Mouse (Mus musculus) thymus, postnatal 4 days (tissue): ENCODE data around the gene Tcf20.

Experiments used
- DNase-seq: peaks from one replicate; pipeline ENCODE4 v3.0.0; 2021

The Tcf20 gene

GRCm38 (mm10) chr15:82992079-82992783, 4.6 kb upstream of the Tcf20 start:
- DNase-seq, result no peak

GRCm38 (mm10) chr15:82989190-82989704, 1.6 kb upstream of the Tcf20 start:
- DNase-seq, result no peak

GRCm38 (mm10) chr15:82987014-82987731, 499 bp downstream of the Tcf20 start:
- peak; percentile 60 for DNase-seq

- DNase-seq, result no peak
These were observed 3.1 kb downstream of the Tcf20 start for GRCm38 (mm10) chr15:82984574-82984973.

- DNase-seq, result no peak
These were observed 3.6 kb downstream of the Tcf20 start for GRCm38 (mm10) chr15:82984097-82984496.

GRCm38 (mm10) chr15:82983416-82984026, 4.2 kb downstream of the Tcf20 start:
- DNase-seq, result no peak

- DNase-seq, result no peak
These were observed 4.8 kb downstream of the Tcf20 start for GRCm38 (mm10) chr15:82982724-82983415.

GRCm38 (mm10) chr15:82981676-82982520, 5.8 kb downstream of the Tcf20 start:
- DNase-seq, result no peak

- no peak for DNase-seq
These were observed 8.1 kb downstream of the Tcf20 start for GRCm38 (mm10) chr15:82979531-82979930.

- DNase-seq, result no peak
These were observed 13.2 kb downstream of the Tcf20 start for GRCm38 (mm10) chr15:82974471-82974870.

GRCm38 (mm10) chr15:82969206-82969721, 18.4 kb downstream of the Tcf20 start:
- DNase-seq, result no peak

- peak; percentile 87 for DNase-seq
These were observed 19.2 kb downstream of the Tcf20 start for GRCm38 (mm10) chr15:82968449-82968848.

- no peak for DNase-seq
These were observed 19.7 kb downstream of the Tcf20 start for GRCm38 (mm10) chr15:82967947-82968346.

GRCm38 (mm10) chr15:82964266-82964825, 23.3 kb downstream of the Tcf20 start:
- DNase-seq, result no peak

- peak; percentile 50 for DNase-seq
These were observed 24.0 kb downstream of the Tcf20 start for GRCm38 (mm10) chr15:82963556-82964156.

GRCm38 (mm10) chr15:82963090-82963489, 24.6 kb downstream of the Tcf20 start:
- peak; percentile 49 for DNase-seq

GRCm38 (mm10) chr15:82962536-82962935, 25.1 kb downstream of the Tcf20 start:
- DNase-seq, result no peak

- no peak for DNase-seq
These were observed 26.7 kb downstream of the Tcf20 start for GRCm38 (mm10) chr15:82960786-82961561.

- DNase-seq, result no peak
These were observed 28.5 kb downstream of the Tcf20 start for GRCm38 (mm10) chr15:82959151-82959550.

GRCm38 (mm10) chr15:82958253-82958701, 29.4 kb downstream of the Tcf20 start:
- no peak for DNase-seq
